Mouse (Mus musculus) neural tube, embryonic 14.5 days (tissue): ENCODE measurements around the gene Blcap. TPM values are rescaled to one million over a fixed set of nuclear protein-coding genes. Genes with fewer than 3 reads are reported as not detected.

Experiments
- ATAC-seq: fragments of 200-750 bp; cut with Nextera tagmentation; 2 replicates; pipeline ENCODE4 v1.8.0; 2017; ENCODE audit warnings: low read depth, mild to moderate bottlenecking, moderate TSS enrichment, moderate library complexity
- H3K27ac ChIP-seq: fragments of 300-500 bp; sonication (generic); 2 replicates; pipeline ENCODE4 v1.5.1; 2014; ENCODE audit warnings: low read depth, mild to moderate bottlenecking, control low read depth, low read length, moderate library complexity, mixed read lengths
- H3K27me3 ChIP-seq: fragments of 300-500 bp; sonication (generic); 2 replicates; pipeline ENCODE4 v1.6.1; 2014; ENCODE audit warnings: low read length; ENCODE audit not compliant: control insufficient read depth, insufficient read depth
- H3K36me3 ChIP-seq: fragments of 300-500 bp; sonication (generic); 2 replicates; pipeline ENCODE4 v1.6.1; 2014; ENCODE audit warnings: low read length, mixed read lengths; ENCODE audit not compliant: control insufficient read depth, insufficient read depth
- H3K4me1 ChIP-seq: fragments of 300-500 bp; sonication (generic); 2 replicates; pipeline ENCODE4 v1.6.1; 2014; ENCODE audit warnings: low read length; ENCODE audit not compliant: control insufficient read depth, insufficient read depth
- H3K4me2 ChIP-seq: fragments of 300-500 bp; sonication (generic); 2 replicates; pipeline ENCODE4 v1.6.1; 2014; ENCODE audit warnings: mild to moderate bottlenecking, low read depth, low read length, control low read depth
- H3K4me3 ChIP-seq: fragments of 300-500 bp; sonication (generic); 2 replicates; pipeline ENCODE4 v1.5.1; 2014; ENCODE audit warnings: low read depth, low read length, control low read depth, mixed read lengths
- H3K9ac ChIP-seq: fragments of 300-500 bp; sonication (generic); replicated peaks from 2 replicates; pipeline ENCODE4 v1.6.1; 2014; ENCODE audit warnings: low read depth, mild to moderate bottlenecking, control low read depth, low read length, mixed read lengths
- H3K9me3 ChIP-seq: fragments of 300-500 bp; sonication (generic); 2 replicates; pipeline ENCODE4 v1.6.1; 2016; ENCODE audit warnings: low read length; ENCODE audit not compliant: control insufficient read depth
- WGBS: fragments of 180-500 bp; shearing (Covaris S2); extraction: QIAGEN DNeasy Blood & Tissue Kit; methylation state at CpG from one replicate; pipeline ENCODE4 v1.1.7; 2014; 5-methylcytosine and 5-hydroxymethylcytosine counted together
- polyA plus RNA-seq: library from polyadenylated mRNA; unstranded; fragments of >200 nt; fragmentation: Nextera tagmentation; extraction: Ambion mirVana; gene quantifications from 2 replicates; pipeline ENCODE4 v1.2.1, GENCODE M21; 2014

The Blcap gene
- polyA plus RNA-seq, 1 experiment from 2014 or later = 299 TPM

DNA sequence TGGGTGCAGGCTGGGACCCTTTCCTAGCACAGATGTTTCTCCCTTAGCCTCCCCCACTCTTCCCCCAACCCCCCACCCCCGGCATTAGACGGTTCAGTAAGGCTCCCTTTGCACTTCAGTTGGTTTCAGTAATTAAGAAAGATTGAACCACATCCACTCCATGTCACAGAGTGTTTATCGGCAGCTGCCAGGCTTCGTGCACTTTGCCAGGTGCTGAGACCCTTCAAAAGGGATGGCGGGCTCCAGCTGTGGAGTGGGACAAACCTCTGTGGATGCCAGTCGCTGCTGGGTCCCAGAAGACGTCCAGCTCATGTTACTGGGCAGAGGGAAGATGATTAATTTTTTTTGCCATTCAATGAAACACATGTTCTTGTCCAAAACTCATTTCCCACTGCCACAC, 52.6 kb downstream of the Blcap start:
- H3K27me3 ChIP-seq = no peaks in the 10 kb centered on the region
- WGBS = 48% methylated on average over 7 of the region's 7 CpGs
- no peak overlapping the region for H3K4me3 ChIP-seq
- ATAC-seq = no peak
- H3K4me2 ChIP-seq = no peak overlapping the region
- no peaks in the 10 kb centered on the region for H3K9me3 ChIP-seq
- peaks cover 16% of the 10 kb centered on the region for H3K4me1 ChIP-seq
- H3K36me3 ChIP-seq = no peaks in the 10 kb centered on the region
- no peak overlapping the region for H3K27ac ChIP-seq
- H3K9ac ChIP-seq = no peak overlapping the region

DNA sequence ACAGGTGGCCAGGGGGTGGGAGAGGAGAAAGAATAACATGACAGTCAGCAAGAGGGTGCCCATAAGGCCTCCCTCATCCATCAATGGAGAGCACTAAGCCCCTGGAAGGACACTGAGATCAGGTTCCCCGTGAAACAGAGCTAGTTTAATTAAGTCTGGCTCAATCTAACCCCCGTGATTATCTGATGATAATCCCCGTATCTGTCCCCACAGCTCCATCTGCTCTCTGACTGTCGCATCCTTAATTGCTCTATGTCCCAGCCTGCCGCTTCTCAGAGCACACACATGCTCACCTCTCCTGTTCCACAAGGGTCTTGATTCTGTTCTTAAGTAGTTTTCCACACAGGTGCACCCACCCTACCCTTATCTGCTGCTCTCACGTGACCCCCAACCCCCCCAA, 53.5 kb downstream of the Blcap start:
- WGBS = 40% methylated on average over 6 of the region's 6 CpGs
- Histone ChIP-seq H3K27me3 (no peaks in the 10 kb centered on the region), H3K4me1 (peaks cover 16% of the 10 kb centered on the region), H3K9ac (no peak overlapping the region), H3K36me3 (no peaks in the 10 kb centered on the region), H3K9me3 (no peaks in the 10 kb centered on the region), H3K27ac (no peak overlapping the region), H3K4me3 (no peak overlapping the region), H3K4me2 (no peak overlapping the region)
- no peak for ATAC-seq

DNA sequence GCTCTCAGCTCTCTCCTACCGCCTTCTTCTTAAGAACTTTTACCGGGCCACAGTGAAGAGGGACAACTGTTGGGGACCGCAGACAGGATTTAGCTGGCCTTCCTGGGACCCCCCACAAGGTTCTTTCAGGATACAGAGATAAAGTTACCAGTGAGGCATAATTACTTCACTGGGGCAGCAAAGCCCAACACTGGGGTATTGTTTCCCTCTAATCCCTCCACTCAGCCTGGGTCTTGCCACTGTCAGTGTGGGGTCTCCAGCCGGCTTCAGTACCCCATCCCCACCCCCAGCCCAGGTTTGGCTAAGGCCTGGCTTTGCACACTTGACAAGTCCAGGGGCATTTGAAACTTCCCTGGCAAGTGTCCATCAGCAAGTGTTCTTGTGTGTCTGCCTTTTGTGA, 56.7 kb downstream of the Blcap start:
- H3K36me3 ChIP-seq = no peaks in the 10 kb centered on the region
- no peak overlapping the region for H3K9ac ChIP-seq
- 16% methylated on average over 4 of the region's 4 CpGs for WGBS
- H3K27me3 ChIP-seq = no peaks in the 10 kb centered on the region
- no peak overlapping the region for H3K4me2 ChIP-seq
- H3K4me3 ChIP-seq = no peak overlapping the region
- H3K4me1 ChIP-seq = peaks cover 7% of the 10 kb centered on the region; the same call in 1 of the 2 replicates
- ATAC-seq = no peak
- H3K27ac ChIP-seq = no peak overlapping the region
- H3K9me3 ChIP-seq = no peaks in the 10 kb centered on the region

DNA sequence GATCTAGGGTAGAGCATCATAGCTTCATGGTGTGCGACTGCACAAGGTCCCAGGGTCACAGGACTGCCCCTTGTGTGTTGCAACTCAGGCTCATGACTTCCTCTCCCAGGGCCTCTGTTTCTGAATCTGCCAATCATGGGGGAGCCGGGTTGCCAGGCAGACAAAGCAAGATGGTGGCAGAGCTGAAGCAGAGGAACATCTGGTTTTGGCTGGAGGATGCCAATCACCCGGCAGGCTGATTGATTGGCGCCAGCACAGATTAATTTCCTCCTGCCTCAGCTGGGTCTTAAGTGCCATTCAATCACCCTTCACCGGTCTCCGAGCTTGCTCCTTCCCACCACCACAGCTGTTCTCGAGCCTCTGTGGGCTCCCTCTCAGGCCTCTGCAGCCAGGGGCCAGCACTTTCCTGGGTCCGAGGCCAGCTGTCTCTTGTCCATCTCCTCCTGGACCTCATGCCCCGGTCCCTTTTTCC, 57.3 kb downstream of the Blcap start:
- no peak overlapping the region for H3K27ac ChIP-seq
- no peaks in the 10 kb centered on the region for H3K36me3 ChIP-seq
- 42% methylated on average over 9 of the region's 9 CpGs for WGBS
- no peaks in the 10 kb centered on the region for H3K9me3 ChIP-seq
- no peaks in the 10 kb centered on the region for H3K27me3 ChIP-seq
- H3K4me2 ChIP-seq = no peak overlapping the region
- no peak overlapping the region for H3K4me3 ChIP-seq
- peaks cover 7% of the 10 kb centered on the region; the same call in 1 of the 2 replicates for H3K4me1 ChIP-seq
- no peak overlapping the region for H3K9ac ChIP-seq
- ATAC-seq = peak; percentile 28; the same call in 1 of the 2 replicates

DNA sequence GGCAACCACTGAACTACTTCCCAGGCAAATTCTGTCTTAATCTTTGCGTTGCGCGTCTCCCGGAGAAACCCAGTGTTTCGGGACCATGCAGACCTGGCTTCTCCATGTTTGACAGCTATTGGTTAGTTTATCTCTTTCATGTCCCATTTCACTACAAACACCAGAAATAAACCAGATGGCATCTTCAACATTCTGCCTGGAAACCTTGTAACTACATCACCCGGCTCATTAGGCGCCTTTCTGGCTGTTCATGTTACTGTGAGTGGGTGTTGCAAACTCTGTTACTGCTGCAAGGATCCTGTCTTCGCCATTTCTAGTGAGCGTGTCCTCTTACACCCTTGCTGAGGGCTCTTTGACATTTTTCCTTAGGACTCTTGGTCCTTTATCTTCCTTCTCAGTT, 58.2 kb downstream of the Blcap start:
- H3K36me3 ChIP-seq = no peaks in the 10 kb centered on the region
- no peaks in the 10 kb centered on the region for H3K27me3 ChIP-seq
- H3K9me3 ChIP-seq = no peaks in the 10 kb centered on the region
- no peak overlapping the region for H3K4me3 ChIP-seq
- H3K9ac ChIP-seq = no peak overlapping the region
- peaks cover 6% of the 10 kb centered on the region; the same call in 1 of the 2 replicates for H3K4me1 ChIP-seq
- no peak overlapping the region for H3K27ac ChIP-seq
- no peak overlapping the region for H3K4me2 ChIP-seq
- 87% methylated on average over 9 of the region's 9 CpGs for WGBS
- no peak for ATAC-seq

DNA sequence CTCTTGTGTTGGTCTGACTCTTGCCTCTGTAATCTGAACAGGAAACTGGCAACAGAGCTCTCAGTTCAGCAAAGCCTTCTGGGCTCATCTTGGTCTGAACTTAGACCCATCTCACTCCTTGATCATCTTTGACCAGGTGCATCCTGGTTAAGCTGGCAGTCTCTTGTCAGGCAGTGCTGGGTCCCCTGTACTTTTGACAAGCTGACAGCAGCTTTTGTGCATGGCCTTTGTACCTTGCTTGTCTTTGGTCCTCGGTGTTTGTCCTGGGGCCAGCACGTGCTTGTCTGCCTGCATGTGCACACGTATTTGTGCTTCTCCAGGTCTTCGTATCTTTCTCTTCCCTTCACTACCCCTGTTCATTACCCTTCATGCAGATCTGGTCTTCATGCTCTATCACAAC, 61.0 kb downstream of the Blcap start:
- H3K4me1 ChIP-seq = peaks cover 5% of the 10 kb centered on the region
- no peak overlapping the region for H3K9ac ChIP-seq
- 85% methylated on average over 4 of the region's 4 CpGs for WGBS
- H3K4me3 ChIP-seq = no peak overlapping the region
- H3K9me3 ChIP-seq = no peaks in the 10 kb centered on the region
- no peaks in the 10 kb centered on the region for H3K36me3 ChIP-seq
- no peak overlapping the region for H3K27ac ChIP-seq
- H3K27me3 ChIP-seq = no peaks in the 10 kb centered on the region
- no peak overlapping the region for H3K4me2 ChIP-seq
- ATAC-seq = no peak

DNA sequence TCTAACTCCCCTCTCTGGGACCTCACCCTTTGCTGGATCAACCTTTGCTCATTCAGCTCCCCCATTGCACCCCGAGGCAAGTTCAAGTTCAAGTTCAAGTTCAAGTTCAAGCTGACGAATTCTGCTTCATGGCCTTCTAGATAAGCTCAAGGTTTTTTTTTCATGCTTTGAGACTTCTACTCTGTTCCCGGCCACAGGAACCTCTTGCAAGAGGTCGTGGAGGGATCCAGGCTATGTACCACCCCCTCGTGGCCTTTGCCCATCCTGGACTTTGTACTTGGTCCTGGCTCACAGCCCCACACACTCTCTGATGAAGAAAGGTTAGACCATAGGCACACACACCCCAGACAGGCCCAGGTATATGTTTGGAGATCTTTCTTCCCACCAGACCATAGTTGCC, 61.9 kb downstream of the Blcap start:
- no peak for ATAC-seq
- H3K4me3 ChIP-seq = no peak overlapping the region
- H3K4me2 ChIP-seq = no peak overlapping the region
- no peaks in the 10 kb centered on the region for H3K27me3 ChIP-seq
- 90% methylated on average over 5 of the region's 5 CpGs for WGBS
- peaks cover 5% of the 10 kb centered on the region for H3K4me1 ChIP-seq
- no peak overlapping the region for H3K27ac ChIP-seq
- H3K9ac ChIP-seq = no peak overlapping the region
- no peaks in the 10 kb centered on the region for H3K9me3 ChIP-seq
- no peaks in the 10 kb centered on the region for H3K36me3 ChIP-seq

DNA sequence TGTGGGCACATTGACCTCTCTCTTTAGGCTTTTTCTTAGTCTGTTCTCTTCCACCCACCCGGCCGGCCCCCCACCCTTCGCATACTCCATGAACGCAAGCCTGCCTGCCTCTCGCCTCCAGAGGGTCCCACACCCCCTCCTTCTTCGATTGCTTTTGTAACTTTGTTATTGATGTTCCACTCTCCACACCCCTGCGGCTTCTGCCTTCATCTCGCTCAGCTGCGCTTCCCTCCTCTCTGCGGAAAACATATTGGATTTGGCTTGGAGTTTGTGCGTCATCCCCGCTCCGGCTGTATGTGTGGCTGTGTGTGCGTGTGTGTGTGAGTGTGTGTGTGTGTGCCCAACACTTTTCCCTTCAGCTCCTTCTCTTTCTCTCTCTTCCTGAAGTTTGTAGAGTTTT, 64.3 kb downstream of the Blcap start:
- H3K4me2 ChIP-seq = no peak overlapping the region
- peaks cover 3% of the 10 kb centered on the region for H3K4me1 ChIP-seq
- H3K27me3 ChIP-seq = no peaks in the 10 kb centered on the region
- H3K9ac ChIP-seq = no peak overlapping the region
- H3K27ac ChIP-seq = no peak overlapping the region
- H3K4me3 ChIP-seq = no peak overlapping the region
- no peaks in the 10 kb centered on the region for H3K36me3 ChIP-seq
- no peaks in the 10 kb centered on the region for H3K9me3 ChIP-seq
- 18% methylated on average over 14 of the region's 14 CpGs for WGBS
- peak; percentile 34; the same call in 1 of the 2 replicates for ATAC-seq
